Mouse (Mus musculus) lung, adult 2 months (tissue): ENCODE results near the gene Edrf1. TPM values are rescaled to one million over a fixed set of nuclear protein-coding genes. Genes with fewer than 3 reads are reported as not detected.

Experiments used
- DNase-seq: peaks from one replicate; pipeline ENCODE4 v3.0.0; 2022
- H3K4me1 ChIP-seq: fragments of 200-500 bp; 2 replicates; pipeline ENCODE4 v1.6.1; 2011; ENCODE audit warnings: low read length; ENCODE audit not compliant: control insufficient read depth, insufficient read depth
- H3K4me3 ChIP-seq: fragments of 200-500 bp; replicated peaks from 2 replicates; pipeline ENCODE3; 2011; ENCODE audit warnings: low read depth, mild to moderate bottlenecking, control low read depth, low read length; ENCODE audit errors: extremely low read depth
- CTCF ChIP-seq: fragments of 200-500 bp; IDR thresholded peaks from 2 replicates; pipeline ENCODE4 v1.5.1; 2011; ENCODE audit warnings: mild to moderate bottlenecking, low read length, control low read depth; ENCODE audit not compliant: insufficient read depth
- POLR2A ChIP-seq: fragments of 200-500 bp; IDR thresholded peaks from 2 replicates; pipeline ENCODE4 v1.6.1; 2011; ENCODE audit warnings: low read depth, mild to moderate bottlenecking, control low read depth, low read length, borderline replicate concordance; ENCODE audit errors: extremely low read depth
- WGBS: fragments of 180-500 bp; shearing (Covaris S2); methylation state at CpG from one replicate; pipeline ENCODE4 v1.1.7; 2018; 5-methylcytosine and 5-hydroxymethylcytosine counted together
- polyA plus RNA-seq: library from polyadenylated mRNA; depleted of rRNA; stranded (reverse); fragments of >200 nt; gene quantifications from 2 replicates; pipeline ENCODE4 v1.2.3, GENCODE M21; 2012

Gene Edrf1
- polyA plus RNA-seq, 1 experiment = 9.1 TPM

DNA sequence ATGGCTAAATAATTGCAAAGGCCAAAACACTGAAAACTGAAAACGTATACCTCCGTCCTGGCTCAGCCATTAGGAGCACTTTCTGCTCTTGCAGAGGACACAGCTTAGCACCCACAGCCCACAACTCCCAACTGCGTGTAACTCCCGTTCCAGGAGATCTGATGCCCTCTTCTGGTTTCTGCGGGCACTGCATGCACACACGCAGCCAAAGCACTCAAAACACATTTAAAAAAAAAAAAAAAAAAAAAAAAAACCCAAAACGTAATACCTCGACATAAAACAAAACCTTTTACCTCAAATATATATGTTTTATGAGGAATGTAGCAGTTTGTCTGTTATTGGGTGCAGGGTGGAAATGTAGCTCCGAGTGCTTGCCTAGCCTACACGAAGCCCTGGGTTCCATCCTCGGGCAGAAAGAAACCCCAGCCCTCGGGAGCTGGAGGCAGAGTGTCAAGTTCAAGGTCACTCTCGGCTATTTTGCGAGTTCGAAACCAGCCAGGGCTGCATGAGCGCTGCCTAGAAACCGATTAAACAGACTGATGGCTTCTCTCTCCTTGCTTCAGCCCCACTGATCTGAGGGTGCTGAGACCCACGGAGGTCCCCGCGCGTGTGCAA, 498 bp upstream of the Edrf1 start:
- DNase-seq = peak; percentile 87
- peak overlapping the region; percentile 57 for H3K4me3 ChIP-seq
- peaks cover 3% of the 10 kb centered on the region; the same call in 1 of the 2 replicates for H3K4me1 ChIP-seq
- 2% methylated on average over 21 of the region's 21 CpGs for WGBS
- TF ChIP-seq POLR2A = no peak
- TF ChIP-seq CTCF = peak; percentile 90

DNA sequence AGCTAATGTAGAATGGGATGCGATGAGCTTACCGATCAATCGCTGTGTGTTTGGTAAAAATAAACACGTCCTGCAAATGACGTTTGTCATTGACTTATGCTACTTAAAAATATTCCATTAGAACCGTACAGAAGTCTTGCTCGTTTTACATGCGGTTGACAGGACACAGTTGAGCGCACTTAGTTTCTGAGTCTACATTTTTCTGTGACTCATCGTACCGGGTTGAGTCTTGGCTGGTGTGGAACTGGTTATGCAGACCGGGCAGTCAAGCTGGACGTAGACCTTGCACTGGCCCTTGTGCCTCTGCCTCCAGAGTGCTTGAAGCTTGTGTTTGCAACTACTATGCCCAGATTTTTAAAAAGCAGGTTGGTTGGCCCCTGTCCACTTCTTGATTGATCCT, 963 bp downstream of the Edrf1 start:
- WGBS = 3% methylated on average over 13 of the region's 13 CpGs
- peak; percentile 6 for DNase-seq
- peaks cover 3% of the 10 kb centered on the region; the same call in 1 of the 2 replicates for H3K4me1 ChIP-seq
- no peak for TF ChIP-seq POLR2A
- no peak for TF ChIP-seq CTCF
- peak overlapping the region; percentile 87 for H3K4me3 ChIP-seq

DNA sequence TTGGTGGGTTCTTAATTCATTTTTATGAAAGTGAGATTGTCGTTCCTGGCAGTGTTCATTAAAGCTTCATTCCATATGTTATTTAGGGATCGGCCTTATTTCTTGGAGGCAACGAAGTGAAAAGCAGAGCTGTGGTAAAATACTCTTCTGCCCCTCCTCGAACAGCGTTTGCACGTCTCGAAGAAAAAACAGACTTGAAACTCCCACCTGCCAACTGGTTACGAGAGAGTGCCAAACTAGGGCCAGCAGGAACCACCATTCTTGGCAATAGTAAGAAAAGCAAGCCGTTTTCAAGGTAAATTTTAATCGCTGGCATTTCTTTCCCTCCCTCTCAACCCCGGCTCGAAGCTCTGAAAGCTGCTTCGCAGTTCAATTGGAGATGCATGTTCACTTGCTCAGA, 1.5 kb downstream of the Edrf1 start:
- TF ChIP-seq POLR2A = no peak
- no peak for TF ChIP-seq CTCF
- Histone ChIP-seq H3K4me3 (no peak overlapping the region), H3K4me1 (peaks cover 3% of the 10 kb centered on the region; the same call in 1 of the 2 replicates)
- DNase-seq = no peak
- WGBS = 83% methylated on average over 13 of the region's 13 CpGs

DNA sequence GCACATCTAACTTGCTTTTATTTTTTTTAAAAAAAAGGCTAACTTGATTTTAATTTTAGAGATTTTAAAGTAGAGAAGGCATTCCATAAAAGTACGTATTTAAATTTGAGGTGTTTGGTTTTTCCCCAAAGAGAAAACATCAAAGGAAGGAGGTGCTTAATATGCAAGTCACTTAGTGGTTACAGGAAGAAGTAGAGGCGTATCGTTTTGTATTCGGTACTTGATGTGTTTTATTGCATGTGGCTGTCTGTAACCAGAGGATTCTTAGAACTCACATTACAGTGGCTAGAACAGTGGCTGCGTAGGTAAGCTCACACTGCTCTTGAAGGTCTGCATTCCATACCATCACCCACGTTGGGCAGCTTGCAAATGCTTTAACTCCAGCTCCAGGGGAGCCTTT, 8.4 kb downstream of the Edrf1 start:
- DNase-seq = no peak
- Histone ChIP-seq H3K4me3 (no peak overlapping the region), H3K4me1 (no peaks in the 10 kb centered on the region)
- 85% methylated on average over 6 of the region's 6 CpGs for WGBS
- no peak for TF ChIP-seq CTCF
- no peak for TF ChIP-seq POLR2A

DNA sequence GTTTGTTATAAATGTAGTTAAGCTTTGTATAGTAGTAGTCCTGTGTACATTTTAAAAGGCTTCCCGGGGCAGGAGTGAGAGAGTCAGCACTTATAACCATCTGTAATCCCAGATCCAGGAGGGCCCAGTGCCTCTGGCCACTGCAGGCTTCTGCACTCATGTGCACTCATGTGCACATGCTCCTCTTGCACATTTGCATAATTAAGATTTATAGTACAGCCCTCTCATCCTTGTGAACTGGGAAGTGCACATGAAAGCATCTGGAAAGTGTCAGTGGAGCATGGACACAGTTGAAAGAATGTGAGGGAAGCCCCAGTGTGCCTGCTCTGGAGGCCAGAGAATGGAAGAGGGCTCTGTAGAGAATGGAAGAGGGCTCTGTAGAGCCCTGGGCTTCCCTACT, 25.1 kb downstream of the Edrf1 start:
- no peaks in the 10 kb centered on the region for H3K4me1 ChIP-seq
- no peak overlapping the region for H3K4me3 ChIP-seq
- no peak for DNase-seq
- WGBS = 97% methylated on average over 1 of the region's 1 CpGs
- TF ChIP-seq CTCF = no peak
- no peak for TF ChIP-seq POLR2A

DNA sequence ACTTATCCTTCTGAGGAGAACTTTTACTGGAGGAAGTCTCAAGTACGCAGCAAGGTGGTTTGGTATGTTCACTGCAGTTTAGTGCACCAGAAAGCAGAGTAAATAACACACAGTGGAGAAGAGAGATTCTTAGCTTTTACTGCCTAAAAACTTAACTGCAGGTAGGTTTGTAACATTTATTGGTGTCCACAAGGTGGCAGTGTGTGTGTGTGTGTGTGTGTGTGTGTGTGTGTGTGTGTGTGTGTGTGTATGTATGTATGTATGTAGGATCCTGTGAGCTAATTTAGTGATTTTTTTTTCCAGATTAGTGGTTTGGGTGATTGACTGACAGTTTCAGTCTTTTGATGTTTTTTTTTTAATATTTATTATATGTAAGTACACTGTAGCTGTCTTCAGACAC, 31.7 kb downstream of the Edrf1 start:
- Histone ChIP-seq H3K4me3 (no peak overlapping the region), H3K4me1 (no peaks in the 10 kb centered on the region)
- TF ChIP-seq CTCF (no peak), POLR2A (no peak)
- 78% methylated on average over 1 of the region's 1 CpGs for WGBS
- DNase-seq = no peak

DNA sequence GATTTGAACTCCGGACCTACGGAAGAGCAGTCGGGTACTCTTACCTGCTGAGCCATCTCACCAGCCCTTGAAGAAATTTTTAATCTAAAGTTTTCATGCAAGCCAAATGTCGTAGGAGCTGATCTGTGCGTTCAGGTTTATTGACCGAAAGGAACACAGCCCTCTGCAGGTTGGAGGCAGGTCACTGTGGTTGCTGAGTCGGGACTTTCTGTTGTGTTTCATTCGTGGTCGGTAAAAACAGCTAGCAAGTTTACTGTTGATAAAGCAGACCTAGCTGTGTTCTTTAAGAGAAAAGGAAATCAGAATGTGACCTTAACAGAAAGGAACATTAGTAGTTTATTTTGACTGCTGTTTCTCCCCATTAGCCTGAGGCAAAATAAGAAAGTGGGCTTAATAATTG, 32.6 kb downstream of the Edrf1 start:
- Histone ChIP-seq H3K4me3 (no peak overlapping the region), H3K4me1 (no peaks in the 10 kb centered on the region)
- DNase-seq = no peak
- no peak for TF ChIP-seq CTCF
- no peak for TF ChIP-seq POLR2A
- 89% methylated on average over 9 of the region's 9 CpGs for WGBS

DNA sequence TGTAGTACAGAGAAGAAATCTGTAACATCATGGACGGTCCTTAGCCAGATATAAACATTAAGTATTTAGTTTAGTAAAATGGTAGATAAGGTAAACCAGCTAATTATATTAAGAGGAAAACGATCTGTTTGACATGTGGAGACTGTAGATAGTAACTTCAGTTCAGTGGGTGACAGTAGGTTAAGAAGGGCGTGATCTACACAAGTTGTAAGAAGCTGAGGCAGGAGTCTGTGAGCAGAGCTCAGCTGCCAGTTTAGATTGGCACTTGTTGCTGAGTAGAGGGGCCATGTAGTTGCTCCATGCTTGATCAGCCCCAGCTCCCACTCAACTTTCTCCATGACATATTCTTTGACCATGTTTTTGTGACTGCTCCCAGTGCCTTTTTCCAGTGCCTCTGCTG, 33.5 kb downstream of the Edrf1 start:
- no peak for TF ChIP-seq POLR2A
- no peak for TF ChIP-seq CTCF
- Histone ChIP-seq H3K4me1 (no peaks in the 10 kb centered on the region), H3K4me3 (no peak overlapping the region)
- no peak for DNase-seq
- 88% methylated on average over 3 of the region's 3 CpGs for WGBS

DNA sequence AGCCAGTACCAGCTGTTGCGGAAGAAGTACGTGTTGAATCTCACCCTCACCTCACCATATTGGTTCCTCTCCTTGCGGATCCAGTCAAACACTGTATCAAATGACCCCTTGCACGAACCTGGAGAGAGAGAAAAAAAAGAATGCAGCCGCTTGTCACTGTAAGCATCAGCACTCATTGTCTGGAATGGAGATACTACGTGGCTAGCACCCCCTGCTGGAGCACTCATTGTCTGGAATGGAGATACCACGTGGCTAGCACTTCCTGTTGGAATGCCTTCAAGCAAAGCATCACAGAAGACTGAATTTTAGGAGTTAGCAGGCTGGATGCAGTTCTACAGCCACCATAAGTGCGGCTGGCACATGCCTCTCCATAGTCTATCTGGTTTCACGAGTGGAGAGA, 38.7 kb downstream of the Edrf1 start:
- no peak for DNase-seq

DNA sequence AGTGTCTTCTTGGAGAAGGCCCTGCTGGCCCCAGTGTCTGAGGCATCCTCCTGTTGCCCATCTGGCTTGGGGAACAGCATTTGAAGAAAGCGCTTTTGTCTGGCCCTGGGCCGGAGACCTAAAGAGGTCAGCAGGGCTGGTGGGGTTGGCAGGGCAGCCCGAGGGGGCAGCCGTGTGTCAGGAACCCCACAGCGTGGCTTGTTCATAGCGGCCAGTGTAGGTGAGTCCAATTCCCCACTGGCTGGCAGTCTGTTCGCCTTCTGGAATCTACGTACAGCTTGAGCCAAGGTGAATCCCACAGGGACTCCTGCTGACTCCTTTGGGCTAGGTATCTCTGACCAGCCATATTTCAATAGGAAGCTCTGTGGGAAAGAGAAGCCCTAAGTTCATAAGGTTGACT, 41.4 kb downstream of the Edrf1 start:
- DNase-seq = no peak
- H3K4me3 ChIP-seq = no peak overlapping the region
- 92% methylated on average over 8 of the region's 8 CpGs for WGBS
- no peak for TF ChIP-seq CTCF
- no peak for TF ChIP-seq POLR2A
- no peaks in the 10 kb centered on the region for H3K4me1 ChIP-seq

More for the DNA sequence above, 38.7 kb downstream of the Edrf1 start:
- WGBS = 74% methylated on average over 9 of the region's 9 CpGs
- Histone ChIP-seq H3K4me1 (no peaks in the 10 kb centered on the region), H3K4me3 (no peak overlapping the region)
- TF ChIP-seq CTCF (peak; percentile 28), POLR2A (no peak)
